Mouse (Mus musculus): ENCODE data around the gene Asb11. TPM values are rescaled to one million over a fixed set of nuclear protein-coding genes. Genes with fewer than 3 reads are reported as not detected.

Asb11 gene
- 51.0 and 59.2 TPM in 2 replicates for polyA plus RNA-seq (2012; rRNA removed)

GRCm38 (mm10) chrX:164436709-164437108 lies at the start of gene Asb11:
TSS of gene Asb11 (plus strand) at chrX:164436994.
- no peak for DNase-seq (ENCODE audit: low read depth)

- no peak for DNase-seq (ENCODE audit: low read depth)
Measured at GRCm38 (mm10) chrX:164394091-164394490, 42.7 kb upstream of the Asb11 start.

- DNase-seq (ENCODE audit: low read depth), result no peak
Measured at GRCm38 (mm10) chrX:164398456-164398855, 38.3 kb upstream of the Asb11 start.

DNA sequence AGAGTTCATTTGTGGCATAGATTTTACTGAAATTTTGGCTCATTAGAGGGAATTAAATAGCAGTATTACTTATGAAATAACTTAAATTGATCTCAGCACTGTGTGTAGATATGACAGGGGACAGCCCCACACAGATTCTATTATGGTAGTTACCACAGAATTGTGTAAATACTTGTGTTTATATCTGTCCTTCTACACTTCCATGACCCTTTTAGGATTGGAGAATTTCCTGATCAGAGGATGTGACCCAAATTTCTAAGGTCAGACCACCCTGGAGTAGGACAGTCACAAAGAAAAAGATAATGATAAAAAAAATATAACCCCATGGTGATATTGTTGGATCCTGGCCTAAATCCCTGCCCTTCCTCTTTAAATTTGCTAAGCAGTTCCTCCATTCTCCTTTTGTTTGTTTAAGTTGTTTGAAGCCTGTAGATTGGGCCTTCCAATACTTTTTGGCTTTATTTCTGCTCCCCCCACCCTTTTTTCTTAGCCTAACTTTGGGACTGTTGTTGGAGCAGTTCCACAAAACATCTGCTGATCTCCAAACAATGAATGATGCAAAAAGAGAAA lies 31.6 kb upstream of the Asb11 start:
- DNase-seq (ENCODE audit: low read depth), result no peak

GRCm38 (mm10) chrX:164406133-164407022 lies 30.4 kb upstream of the Asb11 start:
- no peak for DNase-seq (ENCODE audit: low read depth)

DNA sequence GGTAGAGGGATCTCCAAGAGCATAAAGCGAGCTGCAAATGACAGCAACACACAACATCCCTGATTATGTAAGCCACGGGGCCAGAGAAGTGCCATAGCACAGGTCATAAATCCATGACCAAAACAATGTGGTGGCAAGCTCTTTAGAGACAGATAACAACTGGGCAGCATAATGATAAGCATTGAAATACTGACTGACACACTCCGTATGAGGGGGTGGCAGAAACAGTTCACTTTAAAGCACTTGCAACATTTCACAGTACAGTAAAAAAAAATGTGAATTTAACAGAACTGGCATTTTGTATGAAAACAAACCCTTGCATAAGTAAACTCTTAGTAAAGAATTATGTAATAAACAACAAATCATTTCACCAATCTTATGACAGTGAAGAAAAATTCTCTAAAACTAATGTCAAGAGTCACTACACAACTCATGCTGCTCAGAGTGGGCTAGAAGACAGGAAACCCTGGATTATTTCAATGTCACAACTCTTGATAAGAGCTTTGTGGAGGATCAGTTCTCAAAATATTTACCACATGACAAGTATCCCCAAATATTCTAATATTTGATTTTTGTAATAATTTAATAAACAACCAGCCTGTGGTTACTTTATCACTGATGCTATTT lies 28.4 kb upstream of the Asb11 start:
- DNase-seq (ENCODE audit: low read depth), result no peak

DNA sequence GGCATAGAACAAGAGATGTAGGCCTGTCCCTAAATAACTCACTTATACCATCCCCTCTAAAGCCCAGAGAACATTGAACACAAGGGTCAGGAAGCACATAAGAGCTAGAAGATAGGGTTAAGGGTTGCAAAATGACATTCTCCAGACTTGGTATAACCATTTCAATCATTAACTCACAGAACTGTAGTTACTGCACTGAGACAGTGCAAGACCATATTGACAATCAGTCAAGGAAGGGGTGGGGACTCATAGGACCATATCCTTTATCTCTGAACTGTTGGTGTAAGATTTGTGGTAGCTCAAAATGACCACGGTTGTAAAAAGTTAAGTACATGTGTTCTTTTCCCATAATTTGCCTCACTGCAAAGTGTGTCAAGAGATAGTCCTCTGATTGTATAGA lies 26.2 kb upstream of the Asb11 start:
- no peak for DNase-seq (ENCODE audit: low read depth)

GRCm38 (mm10) chrX:164416803-164417202 lies 20.0 kb upstream of the Asb11 start:
- no peak for DNase-seq (ENCODE audit: low read depth)

- DNase-seq (ENCODE audit: low read depth), result no peak
Measured at GRCm38 (mm10) chrX:164418008-164418407, 18.8 kb upstream of the Asb11 start.

- DNase-seq (ENCODE audit: low read depth), result no peak
Measured at GRCm38 (mm10) chrX:164419471-164419939, 17.3 kb upstream of the Asb11 start, which contains the start of gene Piga. TSS of gene Piga (plus strand) at chrX:164419787.

- no peak for DNase-seq (ENCODE audit: low read depth)
Measured at GRCm38 (mm10) chrX:164419955-164420354, 16.8 kb upstream of the Asb11 start.

DNA sequence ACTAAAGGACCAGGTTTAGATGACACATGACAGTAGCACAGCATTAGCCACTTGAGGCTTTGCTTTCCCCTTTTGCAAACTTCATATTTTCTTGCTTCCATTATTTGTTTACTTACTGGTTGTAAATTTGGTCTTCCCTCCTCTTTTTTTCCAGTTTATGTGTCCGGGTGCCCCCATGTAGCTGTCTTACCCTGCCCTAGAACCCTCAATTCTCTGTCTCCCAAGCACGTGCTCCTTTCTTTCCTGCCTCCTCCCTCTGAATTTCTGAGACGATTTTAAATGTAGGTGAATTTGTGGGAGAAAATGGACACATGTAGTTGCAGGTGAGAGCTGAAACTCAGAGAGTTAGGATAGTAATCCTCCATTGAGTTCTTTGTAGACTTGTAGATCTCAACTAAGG lies 16.3 kb upstream of the Asb11 start:
- no peak for DNase-seq (ENCODE audit: low read depth)

GRCm38 (mm10) chrX:164424821-164425220 lies 12.0 kb upstream of the Asb11 start:
- no peak for DNase-seq (ENCODE audit: low read depth)

DNA sequence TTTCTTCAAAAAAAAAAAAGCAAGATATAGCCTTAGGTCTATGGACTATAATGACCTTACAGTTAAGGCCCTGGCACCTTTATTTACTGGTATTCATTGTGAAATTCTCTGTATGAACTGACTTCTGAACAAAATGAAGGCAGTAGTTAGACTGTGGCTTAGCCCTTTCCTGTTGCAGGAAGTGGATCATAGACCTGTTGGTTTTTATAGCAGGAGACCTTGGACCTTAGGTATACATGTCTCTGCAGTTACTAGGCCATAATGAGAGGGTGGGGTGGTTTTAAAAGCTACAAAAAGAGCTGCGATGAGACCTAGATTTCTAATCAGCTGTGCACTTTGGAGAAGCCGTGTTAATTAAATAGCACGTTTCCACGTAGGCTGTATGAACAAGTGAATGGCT lies 9.5 kb upstream of the Asb11 start:
- no peak for DNase-seq (ENCODE audit: low read depth)

- DNase-seq (ENCODE audit: low read depth), result no peak
Measured at GRCm38 (mm10) chrX:164428224-164428623, 8.6 kb upstream of the Asb11 start.

GRCm38 (mm10) chrX:164430621-164431020 lies 6.2 kb upstream of the Asb11 start:
- no peak for DNase-seq (ENCODE audit: low read depth)

DNA sequence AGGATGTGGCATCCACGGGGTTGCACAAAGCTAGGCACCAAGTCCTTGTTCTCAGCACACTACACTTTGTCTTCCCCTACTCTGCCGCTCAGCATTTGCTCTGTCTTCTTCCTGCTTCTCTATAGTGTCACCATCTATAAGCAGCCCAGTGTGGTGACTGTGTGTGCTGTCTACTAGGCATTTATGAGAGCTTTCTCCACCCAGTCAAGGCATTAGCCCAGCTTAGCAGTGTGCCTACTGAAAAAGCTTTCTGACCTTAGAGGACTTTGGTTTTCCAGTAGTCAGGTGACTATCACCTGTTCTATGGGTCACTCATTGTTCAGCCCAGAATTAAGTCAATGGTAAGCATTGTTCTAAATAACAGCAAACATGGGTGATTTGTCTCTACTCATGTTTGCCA lies 5.7 kb upstream of the Asb11 start:
- no peak for DNase-seq (ENCODE audit: low read depth)

GRCm38 (mm10) chrX:164431541-164431940 lies 5.3 kb upstream of the Asb11 start:
- no peak for DNase-seq (ENCODE audit: low read depth)

DNA sequence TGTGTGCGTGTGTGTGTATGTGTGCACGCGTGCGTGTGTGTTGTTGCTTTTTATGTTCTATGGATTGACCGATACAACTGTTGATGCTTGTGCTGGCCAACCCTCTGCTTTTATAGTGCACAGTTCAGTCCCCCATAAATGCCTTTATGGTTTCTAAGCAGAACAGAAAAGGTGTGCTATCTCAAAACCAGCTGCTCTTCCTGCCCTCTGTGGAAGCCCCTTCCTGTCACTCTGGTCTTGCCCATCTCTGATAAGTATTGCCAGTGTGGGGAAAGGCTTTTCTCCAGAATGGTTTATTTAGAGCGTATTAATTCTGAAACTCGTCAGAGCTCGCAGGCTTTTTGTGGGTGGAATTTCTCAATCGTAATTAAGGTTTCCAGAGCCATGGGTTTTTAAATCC lies 4.1 kb upstream of the Asb11 start:
- DNase-seq (ENCODE audit: low read depth), result no peak

- DNase-seq (ENCODE audit: low read depth), result no peak
Measured at GRCm38 (mm10) chrX:164439462-164439861, 2.7 kb downstream of the Asb11 start.

DNA sequence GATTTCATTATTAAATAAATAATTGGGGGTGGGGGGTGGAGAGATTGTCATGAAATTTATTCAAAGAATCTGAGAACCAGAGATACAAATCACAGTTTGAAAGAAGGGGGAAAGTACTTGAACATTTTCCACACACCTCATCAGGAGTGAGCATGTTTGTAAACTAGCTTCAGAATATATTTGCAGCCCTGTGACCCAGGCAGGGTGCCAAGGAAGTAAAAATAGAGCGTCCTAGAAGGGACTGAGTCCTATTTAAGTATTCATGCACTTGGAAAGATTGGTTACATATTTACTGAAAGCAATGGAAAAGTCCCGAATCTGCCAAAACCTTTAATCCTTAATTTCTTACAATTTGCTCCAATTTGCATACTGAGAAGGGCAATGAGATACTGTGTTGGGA lies 3.3 kb downstream of the Asb11 start:
- no peak for DNase-seq (ENCODE audit: low read depth)

- no peak for DNase-seq (ENCODE audit: low read depth)
Measured at GRCm38 (mm10) chrX:164440703-164441102, 3.9 kb downstream of the Asb11 start.

GRCm38 (mm10) chrX:164441306-164441705 lies 4.5 kb downstream of the Asb11 start:
- no peak for DNase-seq (ENCODE audit: low read depth)
